Mouse (Mus musculus) heart, adult 2 months (tissue): ENCODE measurements around the gene Irf4.

Experiments used
- CTCF ChIP-seq: fragments of 200-600 bp; IDR thresholded peaks from 2 replicates; pipeline ENCODE4 v1.8.1; 2022; ENCODE audit warnings: antibody characterized with exemption, mild to moderate bottlenecking, moderate library complexity
- EP300 ChIP-seq: fragments of 200-500 bp; IDR thresholded peaks from 2 replicates; pipeline ENCODE4 v1.6.1; 2011; ENCODE audit warnings: low read depth, low read length, control low read depth; ENCODE audit not compliant: insufficient read depth
- POLR2A ChIP-seq: fragments of 200-500 bp; IDR thresholded peaks from 2 replicates; pipeline ENCODE4 v1.6.1; 2011; ENCODE audit warnings: mild to moderate bottlenecking, low read depth, low read length, control low read depth; ENCODE audit not compliant: insufficient read depth

DNA sequence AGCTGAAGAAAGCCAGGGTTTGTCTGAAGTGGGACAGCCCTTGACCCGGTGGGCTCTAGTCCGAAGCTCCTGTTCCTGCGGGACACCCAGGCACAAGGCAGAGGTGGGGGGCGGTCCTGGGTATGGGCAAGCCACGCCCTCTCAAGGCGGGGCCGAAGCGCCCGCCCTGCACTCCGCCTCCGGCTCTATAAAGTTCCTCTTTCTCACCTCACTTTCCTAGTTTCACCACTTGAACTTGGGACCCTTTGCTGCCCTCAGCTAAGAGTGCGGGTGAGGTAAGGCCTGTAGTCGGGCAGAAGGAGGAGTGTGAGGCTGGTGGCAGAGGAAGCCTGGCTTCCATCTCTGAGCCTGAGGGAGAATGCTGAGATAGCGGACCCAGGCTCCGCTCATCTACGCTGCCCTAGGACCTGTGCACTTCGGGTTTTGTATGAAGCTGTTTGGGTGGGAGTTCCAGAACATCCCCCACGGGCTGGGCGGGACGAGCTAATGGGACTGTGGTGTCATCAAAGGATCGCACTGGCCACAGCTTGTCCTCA is at the start of gene Irf4:
- peak; percentile 65 for TF ChIP-seq POLR2A
- TF ChIP-seq CTCF = no peak
- no peak for TF ChIP-seq EP300
